Mouse (Mus musculus): ENCODE data around the gene Lgals4.

Gene Lgals4

GRCm38 (mm10) chr7:28847273-28847672 lies 13.6 kb downstream of the Lgals4 start:
- in situ Hi-C loops (cut with MboI; ENCODE audit: low pct_unique_long_range_greater_than_20kb in 1 of 2, low sequenced_read_pairs in 2 of 2, unreplicated experiment in 1 of 2): no loop called here

DNA sequence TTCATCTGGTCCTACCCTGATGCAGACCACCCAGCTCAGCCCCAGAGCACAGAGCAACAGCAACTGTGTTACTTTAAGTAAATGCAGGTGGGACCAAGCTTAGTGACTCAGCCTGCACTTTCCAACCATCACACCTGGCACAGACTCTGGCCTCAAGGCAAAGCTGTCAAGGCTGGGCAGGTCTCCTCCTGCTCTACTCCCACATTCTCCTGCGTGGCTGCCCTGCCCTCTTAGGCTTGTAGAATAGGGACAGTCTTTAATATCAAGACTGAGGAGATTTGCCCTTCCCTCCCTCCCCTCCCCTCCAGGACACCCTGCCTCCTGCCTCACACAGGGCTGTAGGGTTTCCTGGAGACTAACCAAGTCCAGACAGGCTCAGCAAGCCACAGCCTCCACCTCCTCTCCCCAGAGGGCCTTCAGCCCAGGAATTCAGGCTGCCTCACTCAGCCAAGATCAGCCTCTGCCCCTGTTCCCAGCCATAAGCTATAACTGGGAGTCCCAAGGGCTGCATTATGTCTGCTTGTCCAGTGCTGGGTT lies 16.1 kb downstream of the Lgals4 start:
- in situ Hi-C loops (cut with MboI; ENCODE audit: low pct_unique_long_range_greater_than_20kb in 1 of 2, low sequenced_read_pairs in 2 of 2, unreplicated experiment in 1 of 2): no loop called here

DNA sequence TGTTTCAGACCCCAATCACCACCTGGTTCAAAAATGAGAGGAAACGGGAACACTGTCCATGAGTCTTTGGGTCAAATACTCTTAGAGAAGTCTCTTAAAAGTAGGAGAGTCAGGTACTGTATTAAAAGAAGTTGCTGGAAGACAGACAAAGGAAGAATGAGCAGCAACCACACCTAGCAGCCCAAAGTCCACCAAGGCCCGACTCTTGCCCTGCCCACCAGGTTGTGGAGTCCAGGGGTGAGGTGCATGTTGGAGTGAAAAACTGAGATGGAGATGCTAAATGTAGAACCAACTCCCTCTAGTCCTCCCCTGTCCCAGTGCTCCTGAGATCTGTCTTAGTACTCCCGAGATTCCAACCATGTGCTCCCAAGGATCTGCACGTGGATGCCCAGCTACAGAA lies 17.0 kb downstream of the Lgals4 start:
- in situ Hi-C loops (cut with MboI; ENCODE audit: low pct_unique_long_range_greater_than_20kb in 1 of 2, low sequenced_read_pairs in 2 of 2, unreplicated experiment in 1 of 2): no loop called here

- in situ Hi-C loops (cut with MboI; ENCODE audit: low pct_unique_long_range_greater_than_20kb in 1 of 2, low sequenced_read_pairs in 2 of 2, unreplicated experiment in 1 of 2): no loop called here
Measured at GRCm38 (mm10) chr7:28859953-28860352, 26.3 kb downstream of the Lgals4 start.

GRCm38 (mm10) chr7:28860898-28861297 lies 27.2 kb downstream of the Lgals4 start:
- in situ Hi-C loops (cut with MboI; ENCODE audit: low pct_unique_long_range_greater_than_20kb in 1 of 2, low sequenced_read_pairs in 2 of 2, unreplicated experiment in 1 of 2): no loop called here

- in situ Hi-C loops (cut with MboI; ENCODE audit: low pct_unique_long_range_greater_than_20kb in 1 of 2, low sequenced_read_pairs in 2 of 2, unreplicated experiment in 1 of 2): no loop called here
Measured at GRCm38 (mm10) chr7:28862817-28863499, 29.3 kb downstream of the Lgals4 start.

DNA sequence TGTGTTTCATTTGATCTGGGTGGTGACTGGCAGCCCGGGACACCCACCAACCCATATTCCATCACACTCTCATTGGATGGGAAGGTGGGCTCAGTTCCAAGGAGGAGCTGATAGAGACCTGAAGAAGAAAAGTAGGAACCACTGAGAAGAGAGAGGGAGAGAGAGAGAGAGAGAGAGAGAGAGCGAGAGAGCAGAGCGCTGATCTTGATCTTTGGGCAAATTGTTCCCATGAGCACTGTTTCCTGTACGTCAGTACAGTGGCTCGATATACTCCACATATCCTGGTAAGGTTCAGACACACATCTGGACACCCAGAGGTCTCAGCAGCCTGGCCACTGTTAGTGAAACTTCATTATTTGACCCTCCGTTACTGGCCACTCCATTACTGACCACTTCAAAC lies 29.9 kb downstream of the Lgals4 start, which contains the start of gene Lgals7:
TSS of gene Lgals7 (plus strand) at position 314 of the 400 bp plus-strand sequence.
- in situ Hi-C loops (cut with MboI; ENCODE audit: low pct_unique_long_range_greater_than_20kb in 1 of 2, low sequenced_read_pairs in 2 of 2, unreplicated experiment in 1 of 2): no loop called here

DNA sequence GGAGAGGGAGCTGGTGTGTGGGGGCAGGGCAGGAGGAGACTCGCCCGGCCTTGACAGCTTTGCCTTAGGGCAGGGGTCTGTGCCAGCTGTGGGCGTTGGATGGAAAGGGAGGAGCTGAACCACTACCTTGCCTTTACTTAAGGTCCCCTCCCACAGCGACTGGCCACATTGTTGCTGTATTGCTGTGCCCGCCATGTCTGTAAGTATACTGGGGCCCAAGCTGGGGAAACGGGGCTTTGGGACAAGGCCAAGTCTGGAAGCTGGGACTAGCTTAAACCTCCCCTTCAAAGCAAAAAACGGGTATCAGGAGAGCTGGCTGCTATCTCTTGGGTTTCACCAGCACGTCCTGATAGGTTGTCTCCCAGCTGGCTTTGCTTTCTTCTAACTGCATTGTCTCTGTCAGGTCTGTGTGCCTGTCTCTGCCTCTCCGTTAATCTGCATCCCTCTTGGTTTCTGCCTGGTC lies 30.7 kb downstream of the Lgals4 start:
- in situ Hi-C loops (cut with MboI; ENCODE audit: low pct_unique_long_range_greater_than_20kb in 1 of 2, low sequenced_read_pairs in 2 of 2, unreplicated experiment in 1 of 2): no loop called here

DNA sequence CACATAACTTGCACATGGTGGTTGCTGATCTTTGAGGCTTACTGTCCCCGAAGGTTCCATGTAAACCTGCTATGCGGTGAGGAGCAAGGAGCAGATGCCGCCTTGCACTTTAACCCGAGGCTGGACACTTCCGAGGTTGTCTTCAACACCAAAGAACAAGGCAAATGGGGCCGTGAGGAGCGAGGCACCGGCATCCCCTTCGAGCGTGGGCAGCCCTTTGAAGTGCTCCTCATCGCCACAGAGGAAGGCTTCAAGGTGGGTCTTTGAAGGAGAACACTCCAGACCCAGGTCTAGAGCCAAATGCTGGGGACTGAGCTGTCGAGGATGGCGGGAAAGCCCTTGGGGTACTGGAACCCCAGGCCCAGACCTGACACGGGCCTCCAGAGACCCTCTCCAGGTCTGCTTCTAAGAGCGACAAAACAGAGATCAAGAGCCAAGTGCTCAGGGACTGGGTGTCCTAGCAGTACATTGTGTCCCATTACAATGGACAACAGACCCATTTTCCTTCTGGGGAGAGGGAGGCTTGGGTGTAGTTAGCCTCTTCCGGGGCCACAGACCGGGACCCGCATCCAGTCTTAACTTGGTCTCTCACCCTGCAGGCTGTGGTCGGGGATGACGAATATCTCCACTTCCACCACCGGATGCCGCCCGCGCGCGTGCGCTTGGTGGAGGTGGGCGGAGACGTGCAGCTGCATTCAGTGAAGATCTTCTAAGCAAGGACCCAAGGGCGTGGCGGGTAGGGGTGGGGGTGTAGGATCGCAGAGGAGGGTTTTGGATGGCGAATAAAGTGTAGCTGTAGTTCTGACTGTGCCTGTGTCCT lies 32.0 kb downstream of the Lgals4 start:
- in situ Hi-C loops (cut with MboI; ENCODE audit: low pct_unique_long_range_greater_than_20kb in 1 of 2, low sequenced_read_pairs in 2 of 2, unreplicated experiment in 1 of 2): loop anchor here in 1 of 2 experiments (5.0 kb wide), 1 partner anchor 73 kb away; no protein-coding TSS in a partner anchor

DNA sequence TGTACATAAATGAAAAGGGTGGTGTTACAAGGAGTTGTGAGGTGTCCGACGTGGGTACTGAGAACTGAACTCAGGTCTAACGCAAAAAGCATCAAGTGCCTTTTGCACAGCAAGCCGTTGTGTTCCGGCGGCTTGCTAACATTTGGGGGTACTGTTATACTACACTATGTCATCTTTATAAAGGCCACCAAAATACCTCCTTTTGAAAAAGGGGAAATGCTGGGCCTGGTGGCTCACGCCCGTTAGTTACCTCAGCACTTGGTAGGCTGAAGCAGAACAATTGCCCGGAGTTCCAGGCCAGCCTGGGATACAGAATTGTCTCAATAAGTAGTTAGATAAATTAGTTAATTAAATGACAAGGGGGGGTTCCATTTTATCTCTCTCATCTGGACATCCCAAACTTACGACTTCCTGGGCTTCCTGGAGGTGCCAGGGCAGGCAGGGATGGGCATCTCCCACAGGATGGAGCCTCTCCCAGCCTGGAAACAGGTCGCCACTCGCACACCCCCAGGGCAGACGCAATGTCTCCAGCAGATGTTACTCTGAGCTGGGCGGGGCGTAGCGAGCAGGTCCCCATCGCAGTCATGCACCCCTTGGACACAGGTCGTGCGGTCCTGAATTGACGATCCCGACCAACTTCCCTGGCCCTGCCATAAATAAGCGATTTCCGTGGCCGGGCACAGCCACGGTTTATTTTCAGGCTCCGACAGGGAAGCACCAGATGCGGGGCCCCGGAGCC lies 33.3 kb downstream of the Lgals4 start:
- in situ Hi-C loops (cut with MboI; ENCODE audit: low pct_unique_long_range_greater_than_20kb in 1 of 2, low sequenced_read_pairs in 2 of 2, unreplicated experiment in 1 of 2): loop anchor here in 1 of 2 experiments (5.0 kb wide), 1 partner anchor 75 kb away; no protein-coding TSS in a partner anchor

- in situ Hi-C loops (cut with MboI; ENCODE audit: low pct_unique_long_range_greater_than_20kb in 1 of 2, low sequenced_read_pairs in 2 of 2, unreplicated experiment in 1 of 2): loop anchor here in 1 of 2 experiments (5.0 kb wide), 1 partner anchor 75 kb away; no protein-coding TSS in a partner anchor
Measured at GRCm38 (mm10) chr7:28867508-28868340, 34.1 kb downstream of the Lgals4 start.

DNA sequence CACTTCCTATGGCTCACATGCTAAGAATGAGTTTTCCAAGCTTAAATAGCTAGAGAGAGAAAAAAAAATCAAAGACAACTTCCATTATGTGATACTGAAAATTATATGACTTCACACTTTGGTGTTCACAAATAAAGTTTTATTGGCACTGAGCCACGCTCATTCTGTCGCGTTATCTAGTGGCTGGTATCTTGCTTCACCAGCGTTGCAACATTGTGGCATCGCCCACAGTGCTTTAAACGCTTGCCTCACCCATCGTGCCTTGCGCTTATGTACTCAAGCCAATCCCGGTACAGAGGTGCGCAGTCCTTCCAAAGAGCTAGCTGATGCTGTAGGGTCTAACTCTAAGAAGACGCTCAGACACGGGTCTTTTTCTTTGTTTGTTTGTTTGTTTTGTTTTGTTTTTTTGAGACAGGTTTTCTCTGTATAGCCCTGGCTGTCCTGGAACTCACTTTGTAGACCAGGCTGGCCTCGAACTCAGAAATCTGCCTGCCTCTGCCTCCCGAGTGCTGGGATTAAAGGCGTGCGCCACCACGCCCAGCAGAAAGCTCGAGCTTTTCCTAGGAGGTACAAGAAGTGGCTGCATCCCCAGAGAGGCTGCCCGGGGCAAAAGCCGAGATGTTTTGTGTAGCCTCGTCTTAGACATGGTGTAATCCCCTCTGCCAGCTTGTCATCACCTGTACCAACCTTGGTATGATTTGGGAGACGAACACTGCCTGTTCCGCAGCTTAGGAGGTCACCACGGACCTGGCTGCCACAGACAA lies 37.4 kb downstream of the Lgals4 start:
- in situ Hi-C loops (cut with MboI; ENCODE audit: low pct_unique_long_range_greater_than_20kb in 1 of 2, low sequenced_read_pairs in 2 of 2, unreplicated experiment in 1 of 2): no loop called here

DNA sequence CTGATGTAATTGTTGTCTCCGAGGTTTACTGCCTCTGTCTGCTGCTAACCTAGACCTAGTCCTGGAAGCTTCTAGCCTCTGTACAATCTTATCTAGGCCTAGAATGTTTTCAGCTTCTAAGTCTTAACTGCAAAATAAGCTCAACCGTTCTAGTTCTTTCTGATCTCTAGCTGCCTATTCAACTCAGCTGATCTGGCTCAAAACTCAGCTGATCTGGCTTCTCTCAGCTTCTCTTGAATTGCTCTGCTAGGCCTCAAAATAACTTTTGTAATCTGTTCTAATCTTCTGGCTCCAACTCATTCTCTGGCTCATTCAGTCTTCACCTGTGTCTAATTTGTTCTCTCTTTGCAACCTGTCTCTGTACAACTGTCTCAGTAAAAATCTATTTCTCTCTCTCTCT lies 40.9 kb downstream of the Lgals4 start:
- in situ Hi-C loops (cut with MboI; ENCODE audit: low pct_unique_long_range_greater_than_20kb in 1 of 2, low sequenced_read_pairs in 2 of 2, unreplicated experiment in 1 of 2): no loop called here

GRCm38 (mm10) chr7:28876099-28876498 lies 42.4 kb downstream of the Lgals4 start:
- in situ Hi-C loops (cut with MboI; ENCODE audit: low pct_unique_long_range_greater_than_20kb in 1 of 2, low sequenced_read_pairs in 2 of 2, unreplicated experiment in 1 of 2): no loop called here

- in situ Hi-C loops (cut with MboI; ENCODE audit: low pct_unique_long_range_greater_than_20kb in 1 of 2, low sequenced_read_pairs in 2 of 2, unreplicated experiment in 1 of 2): no loop called here
Measured at GRCm38 (mm10) chr7:28877155-28877554, 43.5 kb downstream of the Lgals4 start.

GRCm38 (mm10) chr7:28877856-28878255 lies 44.2 kb downstream of the Lgals4 start:
- in situ Hi-C loops (cut with MboI; ENCODE audit: low pct_unique_long_range_greater_than_20kb in 1 of 2, low sequenced_read_pairs in 2 of 2, unreplicated experiment in 1 of 2): no loop called here

DNA sequence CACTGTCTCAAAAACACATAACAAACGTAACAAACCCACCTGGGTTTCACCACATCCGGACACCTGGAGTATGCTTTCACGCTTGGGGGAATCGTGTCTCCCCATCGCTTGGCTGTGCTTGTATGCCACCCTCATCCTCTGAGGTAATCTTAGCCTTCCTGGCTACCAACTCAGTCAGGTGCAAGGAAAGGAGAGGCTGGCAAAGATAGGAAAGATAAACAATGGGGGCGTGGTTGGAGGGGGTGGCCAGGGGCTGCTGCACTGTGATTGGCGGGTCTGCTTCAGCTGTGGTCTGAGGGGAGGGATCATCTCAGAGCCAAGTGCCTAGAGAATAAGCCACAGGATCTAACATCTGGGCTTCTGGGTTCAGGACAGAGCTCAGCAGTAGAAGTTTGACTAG lies 46.0 kb downstream of the Lgals4 start:
- in situ Hi-C loops (cut with MboI; ENCODE audit: low pct_unique_long_range_greater_than_20kb in 1 of 2, low sequenced_read_pairs in 2 of 2, unreplicated experiment in 1 of 2): no loop called here
